Mouse (Mus musculus) gastrocnemius, postnatal 4 days (tissue): Measurements from ENCODE around the gene Olfr1423. TPM values are rescaled to one million over a fixed set of nuclear protein-coding genes. Genes with fewer than 3 reads are reported as not detected.
"Not testable (repeated sequence)": the region's sequence is repeated elsewhere in the genome, so short reads cannot be mapped to it uniquely, and the experiment has no call there.

Source experiments
- DNase-seq, 2 experiments: peaks; one replicate each; pipeline ENCODE4 v3.0.0; 2021 to 2022; ENCODE audit warnings: low spot score in 2 of 2, mixed read lengths in 2 of 2
- long read RNA-seq, 2 experiments: library from polyadenylated mRNA; stranded (forward); transcript quantifications; one replicate each; pipeline ENCODE4 v2.0.0; 2021
- total RNA-seq, 2 experiments: library from RNA; stranded (reverse); gene quantifications; 2 replicates each; pipeline ENCODE4 v1.2.3; 2021

Olfr1423 gene
- not detected for total RNA-seq
- long read RNA-seq, experiment 1, result 0 reads
- long read RNA-seq, experiment 2, result 0 reads

GRCm38 (mm10) chr19:12041217-12041616, at the start of gene Olfr1423:
Olfr1423 (minus strand) TSS chr19:12041317.
- DNase-seq, result no peak

DNA sequence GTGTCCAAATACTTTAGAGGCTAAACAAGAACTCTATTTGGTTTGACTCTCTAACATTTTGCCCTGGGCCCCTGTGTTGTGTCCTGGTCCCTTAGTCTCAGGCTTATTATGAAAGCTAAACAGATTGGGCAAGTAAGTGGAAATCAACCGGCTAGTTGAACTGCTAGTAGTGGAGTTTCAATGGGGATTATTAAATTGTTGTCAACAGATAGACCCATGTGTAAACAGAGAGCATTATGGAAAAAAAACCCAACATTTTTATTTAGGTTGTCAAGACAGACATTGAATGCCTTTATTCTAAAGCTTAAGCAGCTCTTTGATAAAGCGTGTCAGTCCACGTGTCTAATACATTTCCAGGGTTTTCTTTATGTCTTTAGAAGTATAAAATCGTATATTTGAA, 36.5 kb upstream of the Olfr1423 start, which contains the start of gene Olfr1425:
Gene Olfr1425 (minus strand): TSS at position 101 of the 400 bp plus-strand sequence.
- DNase-seq, result not testable (repeated sequence)

DNA sequence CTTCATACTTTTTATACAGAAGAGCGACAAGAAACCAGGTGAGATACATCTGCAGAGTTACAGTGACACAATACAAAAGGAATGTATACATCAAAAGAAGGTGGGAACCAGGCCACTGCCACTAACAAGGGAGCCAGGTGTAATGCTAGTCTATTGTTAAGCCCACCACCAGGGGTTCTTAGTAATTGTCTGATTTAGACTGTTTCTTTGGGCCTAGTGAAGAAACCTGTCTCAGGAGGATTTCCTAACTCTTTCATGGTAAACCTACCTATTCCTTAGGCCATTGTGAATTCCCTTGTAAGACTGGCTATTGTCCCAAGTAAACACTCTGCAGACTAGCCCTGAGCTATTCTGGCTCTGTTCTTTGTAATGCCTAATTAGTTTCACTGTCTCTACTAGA, 28.4 kb upstream of the Olfr1423 start:
- DNase-seq, result not testable (repeated sequence)

DNA sequence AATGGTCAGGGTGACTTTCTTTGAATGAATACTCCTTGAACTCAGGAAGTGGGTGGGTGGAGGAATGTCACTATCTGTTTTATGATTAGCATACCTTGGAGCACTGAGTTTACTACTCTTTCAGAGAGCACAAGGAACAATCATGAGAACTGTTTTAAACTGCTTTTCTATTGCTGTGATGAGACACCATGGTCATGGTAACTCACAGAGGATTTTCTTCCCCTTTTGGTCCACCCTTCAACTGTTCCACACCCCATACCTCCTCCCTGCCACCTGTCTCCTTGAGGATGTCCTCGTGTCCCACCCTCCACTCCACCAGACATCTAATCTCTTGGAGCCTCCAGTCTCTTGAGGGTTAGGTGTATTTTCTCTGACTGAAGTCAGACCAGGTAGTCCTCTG, 26.7 kb upstream of the Olfr1423 start:
- not testable (repeated sequence) for DNase-seq

GRCm38 (mm10) chr19:12062582-12062981, 21.5 kb upstream of the Olfr1423 start, which contains the start of gene Olfr1424:
Olfr1424 (minus strand) TSS chr19:12062682.
- not testable (repeated sequence) for DNase-seq

DNA sequence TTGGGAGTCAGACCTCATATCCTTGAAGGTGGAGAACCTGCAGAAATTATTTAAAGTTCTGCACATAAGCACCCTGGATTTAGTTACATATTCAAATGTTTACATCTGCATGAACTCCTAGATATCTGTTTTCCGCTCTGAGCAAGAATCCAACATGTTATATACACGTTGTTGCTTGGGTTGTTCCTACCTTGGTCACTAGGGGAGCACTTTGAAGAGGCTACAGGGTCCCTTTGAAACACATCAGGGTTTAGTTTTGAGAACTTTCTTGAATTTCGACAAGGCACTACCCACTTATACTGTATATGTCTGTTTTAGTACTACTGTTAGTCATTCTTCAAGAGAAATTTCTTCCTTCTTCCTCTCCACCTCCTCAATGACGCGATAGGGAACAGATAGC, 2.0 kb upstream of the Olfr1423 start:
- no peak for DNase-seq

GRCm38 (mm10) chr19:12037727-12038126, 3.4 kb downstream of the Olfr1423 start:
- DNase-seq, result no peak

GRCm38 (mm10) chr19:12026606-12027005, 14.5 kb downstream of the Olfr1423 start:
- no peak for DNase-seq

- DNase-seq, result no peak
Measured at GRCm38 (mm10) chr19:12025333-12025732, 15.8 kb downstream of the Olfr1423 start.

GRCm38 (mm10) chr19:12024149-12024548, 17.0 kb downstream of the Olfr1423 start:
- no peak for DNase-seq

DNA sequence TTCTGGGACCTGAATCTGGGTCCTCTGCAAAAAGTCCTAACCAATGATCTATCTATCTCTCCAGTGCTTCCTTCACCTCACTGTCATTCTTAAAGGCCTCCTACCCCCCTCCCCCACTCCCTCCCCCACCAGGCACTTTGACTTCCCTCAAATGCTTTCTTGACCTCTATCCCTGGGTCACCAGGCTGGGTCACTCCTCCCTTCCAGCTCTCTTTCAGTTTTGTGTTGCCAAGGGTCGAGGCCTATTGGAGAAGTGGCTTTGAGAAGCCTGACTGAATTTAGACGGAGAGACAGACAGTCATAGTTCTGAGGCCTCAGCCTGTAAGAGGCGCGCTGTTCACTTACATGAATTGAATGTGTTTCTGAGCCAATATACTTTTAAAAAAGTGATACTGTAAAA, 24.9 kb downstream of the Olfr1423 start:
- DNase-seq, result no peak

DNA sequence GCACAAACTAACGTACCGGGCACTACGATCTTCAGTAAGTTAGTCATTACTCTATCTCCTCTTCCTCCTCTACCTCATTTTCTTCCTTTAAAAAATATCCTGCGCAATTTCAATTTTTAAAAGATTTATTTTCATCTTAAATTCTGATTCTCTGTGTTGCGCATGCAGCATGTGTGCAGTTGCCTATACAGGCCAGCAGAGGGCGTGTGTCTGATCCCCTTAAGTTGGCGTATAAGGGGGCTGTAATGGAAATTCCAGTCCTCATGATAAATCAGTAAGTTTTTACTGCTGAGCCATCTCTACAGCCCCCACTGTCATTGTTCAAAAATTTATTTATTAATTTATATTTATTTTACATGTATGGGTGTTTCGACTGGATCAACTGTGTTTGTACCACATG, 25.4 kb downstream of the Olfr1423 start:
- DNase-seq, result no peak

DNA sequence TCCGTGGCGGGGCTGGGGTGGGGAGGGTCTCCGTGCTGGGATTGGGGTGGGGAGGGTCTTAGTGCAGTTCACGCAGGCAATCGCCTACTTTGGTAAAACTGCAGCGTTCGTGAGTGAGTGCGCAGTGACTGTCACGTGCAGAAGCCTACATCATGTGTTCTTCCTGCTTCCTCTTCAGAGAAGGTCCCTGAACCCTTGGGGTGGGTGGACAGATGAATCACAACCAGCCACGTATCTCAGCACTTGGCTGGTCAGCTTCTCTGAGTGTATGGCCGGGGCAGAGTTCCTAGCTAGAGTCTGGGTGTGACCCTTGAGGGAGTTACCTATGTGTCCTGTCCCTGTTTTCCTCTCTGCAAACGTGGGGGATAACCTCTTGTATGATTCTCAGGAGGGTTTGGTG, 27.9 kb downstream of the Olfr1423 start:
- peak in 1 of 2 experiments; percentile 39 for DNase-seq

DNA sequence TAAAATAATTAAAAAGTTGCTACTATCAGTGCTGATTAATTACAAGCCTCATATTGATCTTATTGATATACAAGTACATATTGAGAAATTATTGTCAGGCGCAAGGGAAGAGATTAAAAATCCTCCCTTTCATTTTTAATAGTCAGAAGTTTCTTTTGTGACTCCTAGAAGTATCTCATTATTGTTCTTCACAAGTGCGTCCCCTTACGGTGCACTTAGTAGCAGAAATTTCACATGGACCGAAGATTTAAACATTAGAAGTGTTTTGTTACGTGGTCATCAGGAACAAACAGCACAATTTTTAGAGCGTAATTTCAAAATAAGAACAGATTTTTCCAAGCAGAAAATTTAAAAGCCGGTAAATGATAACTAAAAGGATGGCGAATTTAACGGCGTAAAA, 28.5 kb downstream of the Olfr1423 start:
- no peak for DNase-seq

GRCm38 (mm10) chr19:12011560-12012556, 29.3 kb downstream of the Olfr1423 start:
- DNase-seq, result peak; percentile 78 to 88

DNA sequence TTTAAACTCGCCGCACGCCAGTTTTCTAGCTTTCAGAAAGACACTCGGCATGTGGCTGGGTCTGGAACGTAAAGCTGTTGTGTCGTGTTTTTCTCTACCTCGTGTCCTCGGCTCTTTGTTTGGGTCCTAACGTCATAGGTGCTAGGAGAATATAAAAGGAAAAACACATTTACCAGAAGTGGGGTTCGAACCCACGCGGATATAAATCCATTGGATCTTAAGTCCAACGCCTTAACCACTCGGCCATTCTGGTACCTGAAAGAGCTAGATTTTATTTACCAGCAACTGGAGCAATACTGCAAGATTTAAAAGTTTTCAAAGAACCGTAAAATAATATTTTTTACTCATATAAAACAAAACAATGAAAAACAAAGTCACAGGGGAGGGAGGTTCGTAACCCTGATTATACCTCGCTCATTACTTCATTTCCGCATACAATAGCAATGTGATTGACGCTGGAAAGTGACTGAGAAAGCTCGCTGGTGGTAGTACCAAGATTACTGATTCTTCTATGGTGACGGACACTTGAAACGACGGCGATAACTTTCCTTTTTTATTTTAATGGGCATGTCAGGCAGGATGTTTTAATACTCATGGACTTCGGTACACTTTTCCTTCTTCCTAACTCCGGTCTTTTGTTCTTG, 30.1 kb downstream of the Olfr1423 start:
- DNase-seq, result peak in 1 of 2 experiments; percentile 59

DNA sequence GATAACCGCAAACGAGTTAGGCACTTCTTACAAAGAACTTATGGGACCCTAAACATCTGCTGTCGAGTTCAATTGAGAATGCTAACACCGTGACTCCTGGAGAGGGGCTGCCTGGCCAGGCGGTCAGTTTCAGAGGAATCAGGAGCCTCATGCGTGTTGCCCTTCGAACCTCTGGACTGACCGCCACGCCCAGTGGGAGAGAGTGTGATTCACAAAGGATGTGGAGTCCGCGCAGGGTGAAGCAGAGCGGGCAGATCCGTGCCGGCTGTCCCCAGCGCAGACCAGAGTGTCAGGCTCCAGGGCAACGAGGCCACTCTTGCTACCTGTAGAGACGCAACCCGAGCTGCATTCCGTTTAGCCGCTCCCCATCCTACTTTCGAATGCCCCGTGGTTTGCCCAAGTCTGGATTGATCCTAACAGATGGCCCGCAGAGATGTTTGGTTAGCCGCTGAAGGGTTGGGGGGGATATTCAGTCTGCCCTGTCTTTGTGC, 30.8 kb downstream of the Olfr1423 start:
- DNase-seq, result peak; percentile 30 to 59

GRCm38 (mm10) chr19:12009501-12010280, 31.4 kb downstream of the Olfr1423 start:
- DNase-seq, result peak in 1 of 2 experiments; percentile 38

GRCm38 (mm10) chr19:12008410-12009380, 32.4 kb downstream of the Olfr1423 start:
- no peak for DNase-seq
